Comparison of ENCODE assay signal across 27 mouse cellular contexts in genomic region chr15:11987892-11988291, GRCm38 (mm10). TPM values are rescaled to one million over a fixed set of nuclear protein-coding genes. Genes with fewer than 3 reads are reported as not detected.
A peak's percentile ranks its signal among the peaks of the same experiment; 100 is the strongest.
DNase-seq lines count a peak whose midpoint lies in the region; ATAC-seq and TF ChIP-seq lines count a peak whose summit lies in the region.
"Had no signal": no experiment of that assay in that cellular context is flagged by ENCODE, and none has a peak within 500 bp of the region (broad histone marks: within the 10 kb centered on the region; RNA-seq: fewer than 3 reads in every experiment).

No protein-coding gene starts in this region.

- no peak overlapping the region for H3K9ac ChIP-seq in embryonic facial prominence, embryonic 13.5 days
- no peak overlapping the region for H3K9ac ChIP-seq in lung, embryonic 16.5 days (ENCODE audit: low read length)
- H3K9ac ChIP-seq in forebrain, postnatal 0 days = no peak overlapping the region
- H3K9ac ChIP-seq: heart, embryonic 15.5 days; hindbrain, embryonic 12.5 days; kidney, embryonic 15.5 days; limb, embryonic 13.5 days; stomach, embryonic 15.5 days had no signal

- H3K4me2 ChIP-seq in embryonic facial prominence, embryonic 13.5 days = no peak overlapping the region
- H3K4me2 ChIP-seq in lung, embryonic 16.5 days (ENCODE audit: low read depth, low read length) = no peak overlapping the region
- no peak overlapping the region for H3K4me2 ChIP-seq in forebrain, postnatal 0 days (ENCODE audit: low read depth)
- H3K4me2 ChIP-seq: heart, embryonic 15.5 days; hindbrain, embryonic 12.5 days; kidney, embryonic 15.5 days; limb, embryonic 13.5 days; liver, embryonic 11.5 days; stomach, embryonic 15.5 days had no signal

- no peaks in the 10 kb centered on the region; the same call in 1 of the 2 replicates for H3K4me1 ChIP-seq in embryonic facial prominence, embryonic 13.5 days
- no peaks in the 10 kb centered on the region for H3K4me1 ChIP-seq in embryonic facial prominence, embryonic 10.5 days
- peaks cover 15% of the 10 kb centered on the region; the same call in 1 of the 2 replicates for H3K4me1 ChIP-seq in lung, embryonic 16.5 days (replicated peaks; ENCODE audit: control insufficient read depth, insufficient read depth, low read length)
- no peaks in the 10 kb centered on the region for H3K4me1 ChIP-seq in forebrain, postnatal 0 days (ENCODE audit: insufficient read depth)
- H3K4me1 ChIP-seq: heart, embryonic 10.5 days; heart, embryonic 15.5 days; hindbrain, embryonic 12.5 days; midbrain, embryonic 10.5 days; stomach, embryonic 15.5 days had no signal

- 60% methylated on average over 2 of the region's 2 CpGs for WGBS in embryonic facial prominence, embryonic 13.5 days
- 77% methylated on average over 2 of the region's 2 CpGs for WGBS in embryonic facial prominence, embryonic 10.5 days
- WGBS in lung, embryonic 16.5 days = 26% methylated on average over 2 of the region's 2 CpGs
- WGBS in forebrain, postnatal 0 days = 82% methylated on average over 2 of the region's 2 CpGs

- H3K27me3 ChIP-seq in embryonic facial prominence, embryonic 13.5 days = no peaks in the 10 kb centered on the region
- H3K27me3 ChIP-seq in embryonic facial prominence, embryonic 10.5 days (replicated peaks; ENCODE audit: low read depth, poor library complexity, severe bottlenecking) = no peaks in the 10 kb centered on the region
- no peaks in the 10 kb centered on the region for H3K27me3 ChIP-seq in lung, embryonic 16.5 days (ENCODE audit: control insufficient read depth, insufficient read depth, low read depth, low read length)
- H3K27me3 ChIP-seq in forebrain, postnatal 0 days (ENCODE audit: insufficient read depth, low read length) = no peaks in the 10 kb centered on the region
- H3K27me3 ChIP-seq: heart, embryonic 15.5 days; hindbrain, embryonic 12.5 days; kidney, embryonic 15.5 days; limb, embryonic 13.5 days; stomach, embryonic 15.5 days had no signal

- 0 out of 2 replicates have a peak, but pooled peaks have one; percentile 37 for ATAC-seq in embryonic facial prominence, embryonic 13.5 days (ENCODE audit: insufficient number of reproducible peaks, insufficient read depth, low FRiP score, low TSS enrichment, low read depth)
- peak; percentile 74 for ATAC-seq in lung, embryonic 16.5 days (ENCODE audit: low read depth)
- ATAC-seq in inflammation-experienced regulatory T-cells, adult 6 months = peak; percentile 21
- no peak for ATAC-seq in forebrain, postnatal 0 days
- ATAC-seq: forebrain, embryonic 16.5 days; hindbrain, postnatal 0 days; midbrain, embryonic 16.5 days had no signal

- no peak for DNase-seq in embryonic facial prominence, embryonic 10.5 days (ENCODE audit: low spot score)
- no peak for DNase-seq in lung, postnatal 14 days
- DNase-seq in forebrain, postnatal 0 days = no peak
- no peak for DNase-seq in gastrocnemius, adult 18-20 months (ENCODE audit: low spot score)
- DNase-seq: adrenal gland, adult 2 months; cerebellum, adult 2 months; cerebellum, postnatal 25 days; gastrocnemius, postnatal 10 days; kidney, adult 11 months; kidney, postnatal 25 days; right cerebral cortex, postnatal 25 days; thymus, postnatal 14 days had no signal

- no peaks in the 10 kb centered on the region for H3K9me3 ChIP-seq in embryonic facial prominence, embryonic 13.5 days
- H3K9me3 ChIP-seq in embryonic facial prominence, embryonic 10.5 days = no peaks in the 10 kb centered on the region
- H3K9me3 ChIP-seq in lung, embryonic 16.5 days (ENCODE audit: control insufficient read depth, low read length) = no peaks in the 10 kb centered on the region
- H3K9me3 ChIP-seq in forebrain, postnatal 0 days (ENCODE audit: low read length) = no peaks in the 10 kb centered on the region
- H3K9me3 ChIP-seq: forebrain, embryonic 10.5 days; heart, embryonic 10.5 days; heart, embryonic 15.5 days; hindbrain, embryonic 12.5 days; kidney, embryonic 15.5 days; limb, embryonic 13.5 days; midbrain, embryonic 10.5 days; stomach, embryonic 15.5 days had no signal

- H3K27ac ChIP-seq in embryonic facial prominence, embryonic 13.5 days = no peak overlapping the region
- H3K27ac ChIP-seq in embryonic facial prominence, embryonic 10.5 days (replicated peaks) = no peak overlapping the region
- peak overlapping the region; percentile 53 for H3K27ac ChIP-seq in lung, embryonic 16.5 days (ENCODE audit: low read length)
- no peak overlapping the region for H3K27ac ChIP-seq in forebrain, postnatal 0 days (ENCODE audit: low read depth, low read length)
- H3K27ac ChIP-seq: forebrain, embryonic 10.5 days; heart, embryonic 10.5 days; heart, embryonic 15.5 days; hindbrain, embryonic 12.5 days; hindbrain, postnatal 0 days; kidney, embryonic 15.5 days; limb, embryonic 13.5 days; midbrain, embryonic 10.5 days; stomach, embryonic 15.5 days had no signal

- H3K36me3 ChIP-seq in embryonic facial prominence, embryonic 13.5 days = peaks cover 74% of the 10 kb centered on the region
- peaks cover 100% of the 10 kb centered on the region for H3K36me3 ChIP-seq in embryonic facial prominence, embryonic 10.5 days (replicated peaks)
- H3K36me3 ChIP-seq in lung, embryonic 16.5 days (ENCODE audit: control insufficient read depth, insufficient read depth, low read length) = peaks cover 46% of the 10 kb centered on the region
- peaks cover 68% of the 10 kb centered on the region for H3K36me3 ChIP-seq in forebrain, postnatal 0 days (ENCODE audit: insufficient read depth)

- no peak overlapping the region for H3K4me3 ChIP-seq in embryonic facial prominence, embryonic 13.5 days
- no peak overlapping the region for H3K4me3 ChIP-seq in embryonic facial prominence, embryonic 10.5 days
- no peak overlapping the region for H3K4me3 ChIP-seq in lung, embryonic 16.5 days (ENCODE audit: low read length)
- H3K4me3 ChIP-seq in forebrain, postnatal 0 days (ENCODE audit: low read depth, low read length) = no peak overlapping the region
- H3K4me3 ChIP-seq: forebrain, embryonic 10.5 days; heart, embryonic 10.5 days; heart, embryonic 15.5 days; hindbrain, embryonic 12.5 days; kidney, embryonic 15.5 days; limb, embryonic 13.5 days; midbrain, embryonic 10.5 days; stomach, embryonic 15.5 days had no signal

- no peak for TF ChIP-seq CTCF in forebrain, postnatal 0 days (IDR thresholded peaks at IDR 0.05; ENCODE audit: low read depth)

RNA-seq across cellular contexts. Expression of gene Sub1, which starts 8.9 kb away (rescaled TPM):
- 721 and 790 TPM in 2 replicates for polyA plus RNA-seq in embryonic facial prominence, embryonic 13.5 days (2015; fragmentation: Nextera tagmentation; extraction: Ambion mirVana)
- polyA plus RNA-seq in embryonic facial prominence, embryonic 10.5 days (2016; fragmentation: Nextera tagmentation; extraction: Ambion mirVana) = 772 and 811 TPM in 2 replicates
- 646 and 678 TPM in 2 replicates for polyA plus RNA-seq in lung, embryonic 16.5 days (2015; fragmentation: Nextera tagmentation; extraction: Ambion mirVana)
- polyA plus RNA-seq in inflammation-experienced regulatory T-cells, adult 6 months (2017; shearing (Covaris generic)) = 1,000 to 10,000 TPM in 1 of 3 experiments, 100 to 1,000 TPM in 2; 740 to 1,497 (median 768) TPM
- 187 TPM in 2 replicates for total RNA-seq in forebrain, postnatal 0 days (2014; rRNA removed)
- 618 and 740 TPM in 2 replicates for polyA plus RNA-seq in forebrain, postnatal 0 days (2015; fragmentation: Nextera tagmentation; extraction: Ambion mirVana)
- total RNA-seq in gastrocnemius, adult 18-20 months (2021) = 100 to 1,000 TPM in 1 of 2 experiments, 10 to 100 TPM in 1; 85.1 to 119 TPM
